Mouse (Mus musculus) heart, adult 2 months (tissue): ENCODE measurements around the gene Acap3.
A peak's percentile ranks its signal among the peaks of the same experiment; 100 is the strongest.

Experiments
- CTCF ChIP-seq: fragments of 200-600 bp; IDR thresholded peaks from 2 replicates; pipeline ENCODE4 v1.8.1; 2022; ENCODE audit warnings: antibody characterized with exemption, mild to moderate bottlenecking, moderate library complexity
- POLR2A ChIP-seq: fragments of 200-500 bp; IDR thresholded peaks from 2 replicates; pipeline ENCODE4 v1.6.1; 2011; ENCODE audit warnings: mild to moderate bottlenecking, low read depth, low read length, control low read depth; ENCODE audit not compliant: insufficient read depth

- TF ChIP-seq CTCF (no peak), POLR2A (0 out of 2 replicates have a peak, but pooled peaks have one; percentile 26)
Measured at GRCm38 (mm10) chr4:155895216-155895615, 3.6 kb downstream of the Acap3 start.
